Mouse (Mus musculus): Measurements from ENCODE around the gene Atp8b4.

The Atp8b4 gene

GRCm38 (mm10) chr2:126286420-126286819 lies 214.1 kb downstream of the Atp8b4 start:
- no peak for DNase-seq (ENCODE audit: low spot score)

- DNase-seq (ENCODE audit: low spot score): no peak
Measured at GRCm38 (mm10) chr2:126284071-126284470, 216.4 kb downstream of the Atp8b4 start.

GRCm38 (mm10) chr2:126283086-126283485 lies 217.4 kb downstream of the Atp8b4 start:
- DNase-seq (ENCODE audit: low spot score): no peak

GRCm38 (mm10) chr2:126275511-126275910 lies 225.0 kb downstream of the Atp8b4 start:
- DNase-seq (ENCODE audit: low spot score): no peak

GRCm38 (mm10) chr2:126274826-126275405 lies 225.6 kb downstream of the Atp8b4 start:
- DNase-seq (ENCODE audit: low spot score): no peak

GRCm38 (mm10) chr2:126274311-126274710 lies 226.2 kb downstream of the Atp8b4 start:
- no peak for DNase-seq (ENCODE audit: low spot score)

All from c-Kit-positive CD71-positive TER-119-positive erythroid progenitor cells, embryonic 14.5 days (primary cell).